Mouse (Mus musculus): ENCODE measurements around the gene Tex44. TPM values are rescaled to one million over a fixed set of nuclear protein-coding genes. Genes with fewer than 3 reads are reported as not detected.

Gene Tex44
- polyA plus RNA-seq (2012; rRNA removed): not detected in 2 replicates

GRCm38 (mm10) chr1:86426128-86426527 lies at the start of gene Tex44, which contains the start of gene Nmur1:
TSS of gene Tex44 (plus strand) at chr1:86426329.
TSS of gene Nmur1 (minus strand) at chr1:86426228.

Other genes starting within 250 kb of the Tex44 start
- gene B3gnt7, start 123.5 kb upstream of the Tex44 start, polyA plus RNA-seq (2012; rRNA removed): 0.60 and 0.89 TPM in 2 replicates
- gene Ncl, start 66.9 kb upstream of the Tex44 start, polyA plus RNA-seq (2012; rRNA removed): 85.7 and 114 TPM in 2 replicates
- not detected in 2 replicates for gene Nmur1, start 101 bp upstream of the Tex44 start, polyA plus RNA-seq (2012; rRNA removed)
- 723 and 764 TPM in 2 replicates for gene Ptma, start 100.4 kb downstream of the Tex44 start, polyA plus RNA-seq (2012; rRNA removed)
- gene Pde6d, start 156.3 kb downstream of the Tex44 start, polyA plus RNA-seq (2012; rRNA removed): 21.9 and 23.4 TPM in 2 replicates
- 14.2 and 16.3 TPM in 2 replicates for gene Cops7b, start 156.6 kb downstream of the Tex44 start, polyA plus RNA-seq (2012; rRNA removed)
- 0.02 TPM in 1 of 2 replicates, not detected in the other for gene Nppc, start 244.2 kb downstream of the Tex44 start, polyA plus RNA-seq (2012; rRNA removed)